Mouse (Mus musculus): Measurements from ENCODE around the gene Rps18. TPM values are rescaled to one million over a fixed set of nuclear protein-coding genes. Genes with fewer than 3 reads are reported as not detected.
"Not testable (repeated sequence)": the region's sequence is repeated elsewhere in the genome, so short reads cannot be mapped to it uniquely, and the experiment has no call there.

The Rps18 gene
- total RNA-seq, 2 experiments from 2014 or later = 332 to 337 TPM

DNA sequence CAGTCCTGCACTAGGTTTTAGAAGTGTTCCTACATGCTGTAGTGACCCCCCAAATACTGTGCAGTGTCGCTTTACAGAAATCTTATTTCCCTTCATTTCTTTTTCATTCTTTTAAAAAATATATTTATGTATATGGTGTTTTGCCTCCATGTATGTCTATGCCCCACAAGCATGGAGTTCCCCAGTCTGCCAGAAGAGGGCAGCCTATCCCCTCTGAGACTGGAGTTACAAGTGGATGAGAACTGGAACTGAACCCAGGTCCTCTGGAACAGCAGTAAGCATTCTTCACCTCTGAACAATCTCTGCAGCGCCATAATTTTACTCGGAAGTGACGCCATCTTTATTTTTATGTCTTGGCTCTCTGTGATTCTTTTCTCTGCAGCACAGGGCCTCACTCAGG lies 13.6 kb upstream of the Rps18 start:
- no peak for DNase-seq (ENCODE audit: low spot score in 2 of 2)

DNA sequence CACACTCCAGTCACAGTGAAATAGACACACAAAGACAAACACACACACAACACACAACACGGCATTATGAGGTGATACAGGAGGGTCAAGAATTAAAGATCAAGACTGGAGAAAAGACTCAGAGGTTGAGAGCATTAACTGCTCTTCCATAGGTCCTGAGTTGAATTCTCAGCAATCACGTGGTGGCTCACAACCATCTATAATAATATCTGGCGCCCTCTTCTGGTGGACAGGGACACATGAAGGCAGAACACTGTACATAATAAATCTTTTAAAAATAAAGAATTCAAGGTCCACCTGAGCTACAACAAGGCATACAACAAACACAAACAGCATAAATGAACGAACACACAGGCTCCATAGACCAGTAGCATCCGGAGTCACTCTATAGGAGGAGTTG lies 13.1 kb upstream of the Rps18 start:
- no peak for DNase-seq (ENCODE audit: low spot score in 2 of 2)

DNA sequence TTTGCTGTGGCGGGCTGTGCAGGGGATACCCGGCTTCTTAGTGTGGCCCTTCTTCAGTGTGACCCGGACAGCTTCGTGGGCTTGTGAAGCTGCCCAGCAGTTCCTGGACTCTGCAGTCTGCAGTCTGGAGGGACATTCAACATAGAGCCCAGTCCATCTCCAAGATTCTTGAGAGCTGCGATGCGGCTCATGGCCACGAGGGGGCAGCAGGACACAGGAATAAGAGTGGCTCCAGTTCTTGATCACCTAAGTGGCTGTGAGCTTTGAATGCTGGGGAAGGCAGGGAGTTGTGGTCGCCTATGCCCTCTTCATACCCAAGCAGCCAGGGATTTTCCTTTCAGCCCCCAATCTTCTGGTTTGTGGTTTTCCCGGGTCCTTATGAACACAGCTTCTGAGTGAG lies 12.7 kb upstream of the Rps18 start:
- peak; percentile 65 to 70 for DNase-seq (ENCODE audit: low spot score in 2 of 2)

DNA sequence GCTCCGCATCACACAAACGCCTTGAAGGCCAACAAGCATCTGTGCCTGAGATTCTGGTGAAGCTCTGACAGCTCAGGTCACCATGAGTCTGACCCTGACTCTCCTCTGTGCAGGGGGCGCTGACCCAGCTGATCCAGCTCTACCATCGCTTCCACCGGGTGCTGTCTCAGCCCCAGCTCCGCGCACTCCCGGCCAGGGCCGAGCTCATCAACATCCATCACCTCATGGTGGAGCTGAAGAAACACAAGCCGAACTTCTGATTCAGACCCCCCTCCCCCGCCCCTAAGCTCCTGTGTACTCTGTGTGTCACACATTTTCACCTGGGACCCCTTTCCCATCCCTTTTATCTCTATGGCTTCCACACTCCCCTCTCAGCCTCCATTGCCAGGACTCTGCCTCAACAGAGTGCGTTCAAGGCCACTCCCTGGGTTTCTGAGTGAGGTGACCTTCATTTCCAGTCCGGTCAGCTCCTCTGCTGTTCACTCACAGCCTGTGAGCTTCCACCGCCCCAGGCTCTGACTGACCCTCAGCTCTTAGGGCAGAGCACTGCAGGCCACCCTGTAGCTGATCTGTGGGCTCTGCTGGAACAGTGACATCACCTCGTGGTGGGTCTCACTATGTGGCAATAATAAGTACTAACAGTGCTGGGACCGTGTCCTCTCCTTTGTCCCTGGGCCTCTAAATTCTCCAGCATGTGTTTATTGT lies 10.2 kb upstream of the Rps18 start:
- no peak for DNase-seq (ENCODE audit: low spot score in 2 of 2)

DNA sequence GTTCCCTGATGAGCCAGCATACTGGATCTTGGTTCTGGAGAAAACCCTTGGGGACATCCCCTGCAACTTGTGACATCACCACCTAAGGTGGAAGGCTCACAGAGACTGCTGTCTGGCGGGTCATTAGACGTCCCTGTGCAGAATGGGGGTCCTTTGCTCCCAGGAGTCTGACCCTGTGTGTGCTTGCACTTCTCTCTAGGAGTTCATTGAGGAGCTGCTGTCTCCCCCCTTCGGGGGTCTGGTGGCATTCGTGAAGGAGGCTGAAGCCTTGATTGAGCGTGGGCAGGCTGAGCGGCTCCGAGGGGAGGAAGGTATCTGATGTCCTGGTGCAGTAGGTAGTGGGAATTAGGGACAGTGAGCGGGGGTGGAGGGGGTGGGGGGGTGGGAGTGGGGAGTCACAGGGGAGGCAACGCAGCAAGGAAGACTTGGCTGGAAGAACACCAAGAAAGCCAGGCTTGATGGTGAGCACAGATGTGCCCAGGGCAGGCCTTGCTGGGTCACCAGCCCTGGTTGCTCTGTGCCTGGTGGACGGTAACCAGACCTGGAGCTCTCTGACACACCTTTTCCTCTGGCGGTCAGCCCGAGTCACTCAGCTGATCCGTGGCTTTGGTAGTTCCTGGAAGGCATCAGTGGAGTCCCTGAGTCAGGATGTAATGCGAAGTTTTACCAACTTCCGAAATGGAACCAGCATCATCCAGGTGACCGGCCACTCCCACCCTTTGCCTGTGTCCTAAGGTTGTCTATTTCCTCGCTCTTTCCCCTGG lies 9.5 kb upstream of the Rps18 start:
- no peak for DNase-seq (ENCODE audit: low spot score in 2 of 2)

DNA sequence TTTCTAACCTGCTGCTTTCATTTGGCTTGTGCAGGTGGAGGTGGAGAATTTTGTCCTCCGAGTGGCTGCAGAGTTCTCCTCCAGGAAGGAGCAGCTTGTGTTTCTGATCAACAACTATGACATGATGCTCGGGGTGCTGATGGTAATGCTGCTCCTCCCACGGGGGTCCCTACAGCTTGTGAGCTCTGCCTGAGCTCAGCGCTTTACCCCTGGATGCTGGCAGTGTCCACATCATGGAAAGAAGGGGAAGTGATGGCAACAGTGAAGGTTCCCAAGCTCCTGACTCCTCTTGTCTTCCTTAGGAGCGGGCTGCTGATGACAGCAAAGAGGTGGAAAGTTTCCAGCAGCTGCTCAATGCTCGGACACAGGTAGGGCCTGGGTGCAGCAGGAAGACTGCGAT lies 7.1 kb upstream of the Rps18 start:
- DNase-seq (ENCODE audit: low spot score in 2 of 2) = no peak

DNA sequence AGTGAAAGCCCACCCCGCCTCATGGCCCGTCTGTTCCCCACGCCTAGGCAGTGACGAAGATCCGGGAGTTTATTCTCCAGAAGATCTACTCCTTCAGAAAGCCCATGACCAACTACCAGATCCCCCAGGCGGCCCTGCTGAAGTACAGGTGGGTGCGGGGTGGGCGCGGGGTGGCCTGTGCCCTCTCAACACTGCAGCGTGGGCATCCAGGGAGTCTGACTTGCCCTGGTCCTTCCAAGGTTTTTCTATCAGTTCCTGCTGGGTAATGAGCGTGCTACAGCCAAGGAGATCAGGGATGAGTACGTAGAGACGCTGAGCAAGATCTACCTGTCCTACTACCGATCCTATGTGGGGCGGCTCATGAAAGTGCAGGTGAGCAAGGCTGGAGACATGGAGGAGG lies 4.1 kb upstream of the Rps18 start:
- DNase-seq (ENCODE audit: low spot score in 2 of 2) = no peak

DNA sequence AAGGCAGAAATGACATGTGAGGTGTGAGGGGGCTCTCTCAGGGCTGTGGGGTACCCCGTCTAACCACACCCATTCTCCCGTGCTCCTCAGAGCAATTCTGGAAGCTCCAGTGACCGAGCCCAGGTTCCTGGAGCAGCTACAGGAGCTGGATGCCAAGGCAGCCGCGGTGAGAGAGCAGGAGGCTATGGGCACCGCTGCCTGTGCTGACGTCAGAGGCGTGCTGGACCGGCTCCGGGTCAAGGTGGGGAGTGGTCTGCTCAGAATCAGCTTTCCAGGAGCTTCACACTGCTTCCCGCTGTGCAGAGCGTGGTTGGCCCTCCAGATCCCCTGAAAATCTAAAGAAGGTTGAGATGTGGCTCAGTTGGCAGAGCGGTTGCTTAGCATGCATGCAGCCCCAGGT lies 3.3 kb upstream of the Rps18 start:
- no peak for DNase-seq (ENCODE audit: low spot score in 2 of 2)

DNA sequence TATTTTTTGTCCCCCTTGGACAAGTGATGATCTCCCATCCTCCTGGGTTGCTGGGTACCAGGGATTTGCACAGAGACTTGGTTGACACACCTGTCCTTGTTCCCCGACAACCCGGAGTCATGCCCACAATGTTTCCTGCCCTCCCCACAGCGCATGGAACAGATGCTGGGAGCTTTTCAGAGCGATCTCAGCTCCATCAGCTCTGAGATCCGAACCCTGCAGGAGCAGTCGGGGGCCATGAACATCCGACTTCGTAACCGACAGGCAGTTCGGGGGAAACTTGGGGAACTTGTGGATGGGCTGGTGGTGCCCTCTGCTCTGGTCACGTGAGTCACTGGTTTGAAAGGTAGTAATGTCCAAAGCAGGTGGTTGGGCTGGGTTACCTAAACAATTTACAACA lies 2.6 kb upstream of the Rps18 start:
- DNase-seq (ENCODE audit: low spot score in 2 of 2) = no peak

DNA sequence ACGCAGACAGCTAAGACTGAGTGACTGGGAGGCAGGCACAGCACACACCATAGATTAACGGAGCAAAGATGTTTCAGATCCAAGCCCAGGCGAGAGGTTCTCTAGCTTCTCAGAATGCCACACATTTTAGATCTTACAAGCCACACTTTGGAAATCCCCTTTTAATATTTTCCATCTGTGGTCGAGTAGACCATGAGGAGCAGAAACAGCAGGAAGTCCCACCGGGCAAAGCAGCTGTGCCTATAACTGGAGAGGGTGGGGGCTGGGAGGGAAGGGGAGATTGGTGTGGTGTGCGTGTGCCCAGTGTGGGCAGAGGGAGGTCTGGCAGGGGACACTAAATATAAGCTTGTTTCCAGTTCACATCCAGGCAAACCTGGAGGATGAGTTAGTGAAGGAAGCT lies 1.7 kb upstream of the Rps18 start:
- DNase-seq (ENCODE audit: low spot score in 2 of 2) = no peak

DNA sequence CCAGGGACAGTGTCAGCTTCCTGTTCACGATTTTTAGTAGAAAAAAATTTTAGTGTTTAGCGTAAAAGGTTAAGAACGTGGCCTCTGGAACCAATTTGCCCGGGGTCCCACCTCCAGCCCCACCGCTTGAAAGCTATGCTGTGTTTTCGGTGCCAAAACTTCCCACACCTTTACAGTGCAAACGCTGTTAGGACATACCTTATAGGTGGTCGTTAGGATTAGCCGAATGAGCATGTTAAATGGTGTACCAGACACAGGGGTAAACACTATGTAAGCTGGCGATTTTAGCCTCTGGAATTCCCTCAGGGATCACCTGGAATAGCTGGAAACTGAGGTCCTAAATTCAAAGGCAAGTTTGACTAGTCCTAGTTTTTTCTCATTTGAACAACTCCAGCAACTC lies 535 bp upstream of the Rps18 start:
- no peak for DNase-seq (ENCODE audit: low spot score in 2 of 2)

DNA sequence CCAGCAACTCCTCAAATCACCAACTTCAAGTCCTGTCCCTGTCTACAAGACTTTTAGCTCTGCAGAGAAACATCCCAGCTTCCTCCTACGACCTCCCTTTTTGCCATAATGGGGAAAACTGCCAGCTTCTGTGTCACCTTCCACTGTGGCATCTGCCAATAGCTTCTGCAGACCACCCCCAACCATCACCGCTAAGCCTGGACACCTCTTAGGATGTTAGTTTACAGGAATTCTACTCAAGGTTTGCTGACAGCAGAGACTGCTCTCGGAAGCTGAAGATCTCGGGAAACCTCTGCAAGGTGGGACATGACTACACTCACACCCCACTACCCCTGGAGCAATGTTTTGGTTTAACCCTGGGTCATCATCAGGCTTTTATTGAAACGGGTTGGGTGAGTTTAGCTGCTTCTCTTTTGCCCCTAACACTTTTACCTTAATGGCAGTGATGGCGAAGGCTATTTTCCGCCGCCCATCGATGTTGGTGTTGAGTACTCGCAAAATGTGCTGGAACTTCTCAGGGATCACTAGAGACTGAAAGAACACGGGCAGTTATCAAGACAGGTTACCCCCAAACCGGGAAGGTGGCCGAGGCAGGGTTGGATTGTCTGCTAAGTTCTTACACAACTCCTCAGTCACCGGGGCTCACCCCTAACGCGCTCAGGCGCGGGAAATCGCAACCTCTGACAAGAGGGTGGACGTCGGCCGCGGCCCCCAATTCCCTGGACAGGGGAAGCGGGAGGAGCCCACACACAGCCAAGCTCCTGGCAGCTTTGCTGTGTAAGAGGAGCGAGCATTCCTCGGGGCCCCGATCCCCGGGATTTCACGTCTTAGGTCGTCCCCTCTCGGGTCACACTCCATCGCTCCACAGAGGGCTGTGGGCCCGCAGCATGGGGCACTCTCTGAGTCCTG lies 901 bp downstream of the Rps18 start:
- no peak for DNase-seq (ENCODE audit: low spot score in 2 of 2)

DNA sequence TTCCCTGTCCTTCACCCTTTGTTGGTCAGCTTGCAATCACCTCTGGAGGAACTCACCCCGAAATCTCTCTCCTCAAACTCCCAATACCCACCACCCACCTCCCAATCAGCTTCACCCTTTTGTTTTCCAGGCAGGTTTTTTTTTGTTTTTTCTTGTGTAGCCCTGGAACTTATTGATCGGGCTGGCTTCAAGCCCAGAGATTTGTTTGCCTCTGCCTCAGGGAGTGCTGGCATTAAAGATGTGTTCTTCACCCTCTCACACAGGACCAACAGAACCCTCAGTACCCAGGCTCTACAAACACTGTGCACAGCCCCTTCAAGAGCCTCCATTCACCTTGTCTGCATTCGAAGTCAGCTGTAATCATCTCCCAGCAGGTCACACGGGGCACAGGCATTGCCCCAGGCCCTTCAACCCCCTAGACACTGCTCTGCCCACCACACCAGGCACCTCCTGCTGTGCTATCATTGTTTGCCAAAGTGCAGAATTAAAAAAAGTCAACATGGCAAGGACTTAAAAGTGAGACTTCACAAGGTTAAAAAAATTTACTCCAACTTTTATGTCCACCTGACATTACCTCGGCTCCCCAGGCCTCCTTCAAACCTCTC lies 1.7 kb downstream of the Rps18 start:
- no peak for DNase-seq (ENCODE audit: low spot score in 2 of 2)

DNA sequence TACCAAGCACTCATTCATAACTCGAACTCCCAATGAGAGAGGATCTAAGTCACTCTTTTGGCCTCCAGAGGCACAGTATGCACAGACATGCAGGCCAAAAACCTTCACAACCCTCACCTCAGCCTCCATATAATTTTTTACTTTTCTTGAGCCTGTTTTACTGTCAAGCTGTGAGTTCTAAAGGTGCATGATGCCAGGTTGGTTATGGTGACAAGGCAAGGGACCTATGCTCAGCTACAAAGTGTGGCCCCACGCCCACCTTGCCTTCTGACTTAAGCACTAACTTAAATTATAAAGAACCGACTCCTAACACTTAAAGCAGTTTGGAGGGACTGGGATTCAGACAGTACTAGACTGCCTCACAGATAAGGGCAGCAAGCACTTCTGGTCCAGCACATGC lies 2.5 kb downstream of the Rps18 start:
- no peak for DNase-seq (ENCODE audit: low spot score in 2 of 2)

DNA sequence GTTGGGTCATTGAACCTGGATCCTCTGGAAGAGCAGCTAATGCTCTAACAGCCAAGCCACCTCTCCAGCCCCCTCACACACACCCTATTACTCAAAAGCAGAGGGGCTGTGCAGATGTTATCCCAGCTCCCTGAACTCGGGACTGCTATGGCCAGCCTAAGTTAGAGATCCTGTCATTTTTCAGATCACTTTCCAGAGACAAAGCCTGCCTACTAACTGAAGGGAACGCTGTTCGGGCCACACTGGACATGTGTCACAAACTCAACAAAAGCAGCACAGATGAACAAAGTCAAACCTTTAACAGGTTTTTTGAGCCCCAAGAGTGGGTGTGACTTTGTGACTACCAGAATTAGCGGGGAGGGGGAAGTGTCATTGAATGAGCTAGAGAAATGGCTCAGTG lies 2.9 kb downstream of the Rps18 start:
- DNase-seq (ENCODE audit: low spot score in 2 of 2) = no peak

DNA sequence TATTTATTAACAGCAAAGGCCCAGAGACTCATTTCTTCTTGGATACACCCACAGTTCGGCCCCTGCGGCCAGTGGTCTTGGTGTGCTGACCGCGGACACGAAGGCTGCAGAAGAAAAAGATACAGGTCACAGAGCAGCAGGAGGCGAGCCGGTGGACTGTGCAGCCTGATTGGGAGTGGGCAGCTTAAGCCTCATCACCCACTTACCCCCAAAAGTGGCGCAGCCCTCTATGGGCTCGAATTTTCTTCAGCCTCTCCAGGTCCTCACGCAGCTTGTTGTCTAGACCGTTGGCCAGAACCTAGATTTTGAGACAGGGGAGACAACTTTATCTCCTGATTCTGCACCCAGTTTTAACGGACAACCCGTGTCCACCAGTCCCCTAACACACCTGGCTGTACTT lies 3.8 kb downstream of the Rps18 start:
- DNase-seq (ENCODE audit: low spot score in 2 of 2) = not testable (repeated sequence)

DNA sequence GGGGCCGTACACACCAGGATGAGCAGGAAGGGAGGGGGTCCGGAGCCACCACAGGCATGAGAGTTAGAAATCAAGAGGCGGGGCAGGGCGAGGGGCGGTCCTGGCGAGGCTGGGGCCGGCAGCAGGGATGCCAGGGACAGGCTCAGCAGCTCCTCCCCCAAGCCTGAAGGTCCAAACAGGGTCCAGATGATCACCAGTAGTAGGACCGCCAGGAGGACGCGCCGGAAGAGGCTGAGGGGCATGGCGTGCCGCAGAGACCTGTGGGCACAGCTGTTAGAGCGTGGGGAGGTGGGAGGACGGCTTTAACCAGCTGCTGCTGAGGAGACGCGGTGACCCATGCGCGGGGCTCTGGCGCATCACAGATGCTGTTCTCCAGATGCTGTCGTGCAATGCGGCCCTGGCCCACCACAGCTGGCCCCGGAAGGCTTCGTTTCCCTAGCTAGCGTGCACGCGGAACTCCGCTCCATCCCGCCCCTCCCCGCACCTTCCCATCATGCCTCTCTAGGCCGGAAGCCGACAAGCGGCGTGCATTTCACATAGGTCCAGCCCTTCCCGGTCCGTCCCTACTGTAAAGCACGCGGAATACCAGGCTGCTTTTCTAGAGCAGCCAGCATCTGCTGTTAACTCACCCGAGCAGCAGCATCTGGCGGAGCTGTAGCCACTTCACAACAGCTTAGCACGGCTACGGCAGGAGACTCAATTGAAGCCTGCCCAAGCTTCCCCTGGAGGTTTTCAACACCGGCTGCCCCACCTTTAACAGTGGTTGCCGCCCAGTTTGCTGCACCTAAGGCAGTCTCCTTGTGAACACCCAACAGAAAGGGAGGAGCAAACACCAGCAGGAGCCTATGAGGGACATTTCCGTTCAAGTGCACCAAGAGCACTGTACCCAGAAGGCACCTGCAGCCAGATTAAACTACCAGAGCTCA lies 4.5 kb downstream of the Rps18 start, which contains the start of gene B3galt4:
Gene B3galt4, minus strand, starts transcription at position 468 of the 926 bp plus-strand sequence.
- peak; percentile 75 to 81 for DNase-seq (ENCODE audit: low spot score in 2 of 2)

DNA sequence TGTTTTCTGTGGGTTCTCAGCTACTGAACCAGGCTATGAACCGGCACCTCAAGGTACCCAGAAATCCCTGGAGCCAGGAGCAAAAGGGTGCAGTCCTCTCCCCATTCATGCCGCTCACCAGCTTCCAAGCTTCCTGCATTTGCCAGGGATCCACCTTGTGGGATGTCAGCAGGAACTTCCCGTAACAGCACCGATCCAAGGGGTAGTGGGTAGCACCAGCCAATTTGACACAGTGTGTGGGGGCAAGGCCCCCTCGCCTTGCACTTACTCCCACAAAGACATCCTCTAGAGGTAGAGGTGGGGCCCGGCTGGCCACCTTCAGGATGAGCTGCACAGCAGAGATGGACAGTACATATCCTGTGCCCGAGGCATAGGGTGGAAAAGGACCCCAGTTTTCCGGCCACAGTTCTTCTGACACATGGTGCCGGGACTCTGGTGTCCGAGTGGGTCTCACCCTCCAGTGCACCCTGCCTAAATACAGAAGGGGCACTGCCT lies 5.6 kb downstream of the Rps18 start:
- DNase-seq (ENCODE audit: low spot score in 2 of 2) = no peak

DNA sequence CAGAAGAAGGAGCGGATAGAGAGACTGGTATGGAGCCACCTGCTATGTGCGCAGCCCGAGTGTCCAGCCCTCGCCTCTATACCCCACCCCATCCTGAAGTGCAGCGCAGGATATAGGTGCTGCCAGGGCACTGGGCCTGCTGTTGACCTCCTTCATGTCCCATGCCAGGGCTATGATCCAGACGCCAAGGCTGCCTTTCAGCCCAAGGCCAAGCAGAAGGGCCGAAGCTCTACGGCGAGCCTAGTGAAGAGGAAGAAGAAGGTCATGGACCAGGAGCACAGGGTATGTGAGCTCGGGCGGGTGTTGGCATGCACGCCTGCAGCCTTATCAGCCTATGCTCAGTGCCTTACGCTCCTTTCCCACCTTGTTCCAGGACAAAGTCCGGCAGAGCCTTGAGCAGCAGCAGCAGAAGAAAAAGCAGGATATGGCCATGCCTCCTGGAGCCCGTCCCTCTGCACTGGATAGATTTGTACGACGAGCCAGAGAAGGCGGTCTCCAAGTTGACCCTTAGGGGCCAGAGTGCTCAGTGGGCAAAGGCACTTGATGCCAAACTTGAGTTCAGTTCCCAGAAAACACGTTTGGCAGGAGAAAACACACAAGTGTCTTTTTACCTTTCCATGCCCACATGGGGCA lies 6.8 kb downstream of the Rps18 start:
- no peak for DNase-seq (ENCODE audit: low spot score in 2 of 2)
